Comparison of ENCODE assay signal across 8 mouse cellular contexts in the genomic region with DNA sequence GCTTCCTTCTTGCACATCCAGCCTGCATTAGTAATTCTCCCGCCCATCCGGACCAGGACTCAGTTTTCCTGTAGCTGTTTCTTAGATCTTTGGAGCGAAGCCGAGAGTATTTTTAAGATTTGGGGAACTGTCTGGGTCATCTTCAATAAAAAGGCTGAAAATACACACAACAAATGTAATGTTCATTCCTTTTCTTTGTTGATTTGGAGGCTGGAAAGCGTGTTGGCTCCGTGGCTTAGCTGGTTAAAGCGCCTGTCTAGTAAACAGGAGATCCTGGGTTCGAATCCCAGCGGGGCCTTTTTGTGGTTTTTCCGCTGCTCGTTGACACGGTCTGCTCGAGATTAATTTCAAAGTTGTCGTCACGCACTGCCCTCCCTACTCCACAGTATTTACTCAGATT. TPM values are rescaled to one million over a fixed set of nuclear protein-coding genes. Genes with fewer than 3 reads are reported as not detected.
DNase-seq lines count a peak whose midpoint lies in the region; ATAC-seq lines count a peak whose summit lies in the region.

No protein-coding gene starts in this region.

- peak overlapping the region; percentile 67 for H3K4me2 ChIP-seq in intestine, embryonic 15.5 days (replicated peaks)

- 0 out of 2 replicates have a peak overlapping the region, but pooled peaks have one; percentile 22 for H3K27ac ChIP-seq in intestine, embryonic 15.5 days

- H3K9ac ChIP-seq in intestine, embryonic 15.5 days, result peak overlapping the region; percentile 42

- peak; percentile 36 for ATAC-seq in intestine, embryonic 15.5 days

- no peaks in the 10 kb centered on the region for H3K9me3 ChIP-seq in intestine, embryonic 15.5 days
- no peaks in the 10 kb centered on the region for H3K9me3 ChIP-seq in megakaryocyte, embryonic 14.5 days

- H3K4me3 ChIP-seq in intestine, embryonic 15.5 days (replicated peaks), result peak overlapping the region; percentile 48
- H3K4me3 ChIP-seq in megakaryocyte, embryonic 14.5 days (replicated peaks), result peak overlapping the region; percentile 92

- H3K36me3 ChIP-seq in intestine, embryonic 15.5 days, result no peaks in the 10 kb centered on the region
- no peaks in the 10 kb centered on the region for H3K36me3 ChIP-seq in megakaryocyte, embryonic 14.5 days (replicated peaks; ENCODE audit: low read length)

- H3K27me3 ChIP-seq in intestine, embryonic 15.5 days (replicated peaks), result no peaks in the 10 kb centered on the region
- no peaks in the 10 kb centered on the region for H3K27me3 ChIP-seq in megakaryocyte, embryonic 14.5 days (replicated peaks)

- peaks cover 5% of the 10 kb centered on the region; the same call in 1 of the 2 replicates for H3K4me1 ChIP-seq in intestine, embryonic 15.5 days (replicated peaks)
- H3K4me1 ChIP-seq in megakaryocyte, embryonic 14.5 days, result peaks cover 26% of the 10 kb centered on the region

- intact Hi-C loops in left cerebral cortex, postnatal 14 days (cut with DNase I), result loop anchor here (1.0 kb wide), 1 partner anchor 69 kb away; no protein-coding TSS in a partner anchor

- WGBS in intestine, embryonic 15.5 days, result under 1% methylated on average over 15 of the region's 15 CpGs

- DNase-seq in adrenal gland, adult 18-20 months (ENCODE audit: low spot score in 2 of 2), result peak; percentile 87 to 93
- peak; percentile 95 for DNase-seq in embryo, embryonic 10 days (ENCODE audit: low spot score)
- DNase-seq in gastrocnemius, postnatal 10 days, result peak; percentile 66
- DNase-seq in left cerebral cortex, postnatal 14 days (ENCODE audit: low spot score in 2 of 2), result peak; percentile 78 to 96
- DNase-seq in right cerebral cortex, postnatal 25 days, result peak; percentile 84
- peak; percentile 48 to 75 for DNase-seq in urinary bladder, postnatal 4 days (ENCODE audit: low spot score in 2 of 2)

RNA-seq across cellular contexts. Expression of a gene that starts 15.3 kb away (rescaled TPM):
- under 1 TPM in 1 of 2 experiments, not detected in 1; 0.10 TPM for total RNA-seq in adrenal gland, adult 18-20 months (2021)
- total RNA-seq in gastrocnemius, postnatal 10 days (2021), result not detected
- 0.08 and 0.11 TPM in 2 replicates for polyA plus RNA-seq in intestine, embryonic 15.5 days (2015; fragmentation: Nextera tagmentation; extraction: Ambion mirVana)
- total RNA-seq in left cerebral cortex, postnatal 14 days (2021), result not detected
- not detected in 2 replicates for polyA plus RNA-seq in megakaryocyte, embryonic 14.5 days (2012; ENCODE audit: insufficient read depth, low replicate concordance)

RNA-seq across cellular contexts. Expression of a gene that starts 26.7 kb away (rescaled TPM):
- 1 to 10 TPM; 7.9 to 8.4 TPM for total RNA-seq in adrenal gland, adult 18-20 months (2021)
- total RNA-seq in gastrocnemius, postnatal 10 days (2021), result 1 to 10 TPM; 4.8 to 5.3 TPM
- 11.2 TPM in 2 replicates for polyA plus RNA-seq in intestine, embryonic 15.5 days (2015; fragmentation: Nextera tagmentation; extraction: Ambion mirVana)
- total RNA-seq in left cerebral cortex, postnatal 14 days (2021), result 1 to 10 TPM; 6.9 to 7.1 TPM
- 1.6 and 7.8 TPM in 2 replicates for polyA plus RNA-seq in megakaryocyte, embryonic 14.5 days (2012; ENCODE audit: insufficient read depth, low replicate concordance)

RNA-seq across cellular contexts. Expression of a gene that starts 38.3 kb away (rescaled TPM):
- not detected for total RNA-seq in adrenal gland, adult 18-20 months (2021)
- under 1 TPM in 1 of 2 experiments, not detected in 1; 0.11 TPM for total RNA-seq in gastrocnemius, postnatal 10 days (2021)
- 0.16 and 0.23 TPM in 2 replicates for polyA plus RNA-seq in intestine, embryonic 15.5 days (2015; fragmentation: Nextera tagmentation; extraction: Ambion mirVana)
- 1 to 10 TPM in 1 of 2 experiments, under 1 TPM in 1; 0.82 to 1.3 TPM for total RNA-seq in left cerebral cortex, postnatal 14 days (2021)
- polyA plus RNA-seq in megakaryocyte, embryonic 14.5 days (2012; ENCODE audit: insufficient read depth, low replicate concordance), result not detected in 2 replicates

Comparison
In these comparisons a context has a peak if more than half of its experiments do, and no peak if none do; other contexts are left out.
1. Peak in every context shown above with its lines: DNase-seq, ATAC-seq, H3K4me3 ChIP-seq and H3K27ac ChIP-seq.